Mouse (Mus musculus) liver, embryonic 14.5 days (tissue): ENCODE results near the gene Nfam1. TPM values are rescaled to one million over a fixed set of nuclear protein-coding genes. Genes with fewer than 3 reads are reported as not detected.

ENCODE experiments used
- ATAC-seq: fragments of 200-750 bp; cut with Nextera tagmentation; 2 replicates; pipeline ENCODE4 v1.8.0; 2017; ENCODE audit warnings: moderate number of reproducible peaks, mild to moderate bottlenecking, moderate library complexity; ENCODE audit not compliant: insufficient read depth
- DNase-seq, 3 experiments: peaks; one replicate each; pipeline ENCODE4 v3.0.0-alpha.2; 2012 to 2013; ENCODE audit warnings: low read depth in 3 of 3, low spot score in 3 of 3
- H3K27ac ChIP-seq: fragments of 300-500 bp; sonication (generic); 2 replicates; pipeline ENCODE4 v1.5.1; 2014; ENCODE audit warnings: moderate library complexity, mild to moderate bottlenecking, control low read depth, inconsistent platforms
- H3K27me3 ChIP-seq: fragments of 300-500 bp; sonication (generic); 2 replicates; pipeline ENCODE4 v1.6.1; 2014; ENCODE audit warnings: mild to moderate bottlenecking, low read length, moderate library complexity; ENCODE audit not compliant: control insufficient read depth, insufficient read depth
- H3K36me3 ChIP-seq: fragments of 300-500 bp; sonication (generic); replicated peaks from 2 replicates; pipeline ENCODE4 v1.6.1; 2014; ENCODE audit warnings: low read depth; ENCODE audit not compliant: control insufficient read depth, insufficient read depth
- H3K4me1 ChIP-seq, 2 experiments: fragments of 200-500 bp in 1 of 2; fragments of 300-500 bp in 1 of 2; sonication (generic) in 1 of 2; replicated peaks; 2 replicates each; pipeline ENCODE4 v1.6.1; 2012 to 2014; ENCODE audit warnings: antibody characterized with exemption in 1 of 2, inconsistent platforms in 1 of 2, low read length in 1 of 2; ENCODE audit not compliant: control insufficient read depth in 2 of 2, insufficient read depth in 2 of 2
- H3K4me2 ChIP-seq: fragments of 300-500 bp; sonication (generic); 2 replicates; pipeline ENCODE4 v1.6.1; 2014; ENCODE audit warnings: low read depth, mild to moderate bottlenecking, control low read depth, moderate library complexity
- H3K4me3 ChIP-seq, 2 experiments: fragments of 200-500 bp in 1 of 2; fragments of 300-500 bp in 1 of 2; sonication (generic) in 1 of 2; 2 replicates each; pipeline ENCODE4 v1.5.1; 2012 to 2014; ENCODE audit warnings: low read depth in 2 of 2, low read length in 2 of 2, mild to moderate bottlenecking in 2 of 2, control low read depth in 1 of 2, inconsistent platforms in 1 of 2, moderate library complexity in 1 of 2; ENCODE audit not compliant: insufficient read depth in 1 of 2
- H3K9ac ChIP-seq: fragments of 300-500 bp; sonication (generic); replicated peaks from 2 replicates; pipeline ENCODE4 v1.6.1; 2014; ENCODE audit warnings: mild to moderate bottlenecking, control low read depth, moderate library complexity
- H3K9me3 ChIP-seq: fragments of 300-500 bp; sonication (generic); 2 replicates; pipeline ENCODE4 v1.6.1; 2016; ENCODE audit warnings: low read length, mixed read lengths; ENCODE audit not compliant: control insufficient read depth
- CTCF ChIP-seq: IDR thresholded peaks from 2 replicates; pipeline ENCODE4 v1.5.1; 2016; ENCODE audit warnings: antibody characterized with exemption, low read depth, control low read depth
- EP300 ChIP-seq: IDR thresholded peaks from 2 replicates; pipeline ENCODE4 v1.6.1; 2016; ENCODE audit warnings: antibody characterized with exemption, low read depth
- WGBS: fragments of 180-500 bp; shearing (Covaris S2); extraction: QIAGEN DNeasy Blood & Tissue Kit; methylation state at CpG from one replicate; pipeline ENCODE4 v1.1.7; 2014; ENCODE audit not compliant: insufficient replicate concordance; 5-methylcytosine and 5-hydroxymethylcytosine counted together
- polyA plus RNA-seq, 2 experiments: library from polyadenylated mRNA; depleted of rRNA in 1 of 2; stranded (reverse) in 1 of 2; unstranded in 1 of 2; fragments of >200 nt; fragmentation: Nextera tagmentation in 1 of 2; extraction: Ambion mirVana in 1 of 2; gene quantifications; 2 replicates each; pipeline versions ENCODE4 v1.2.1 to v1.2.3; 2012 to 2014

Gene Nfam1
- polyA plus RNA-seq, 2 experiments: 3.6 to 5.9 TPM

- Histone ChIP-seq H3K9ac (no peak overlapping the region), H3K4me3 (no peak overlapping the region), H3K36me3 (no peaks in the 10 kb centered on the region), H3K27ac (no peak overlapping the region), H3K27me3 (peaks cover 20% of the 10 kb centered on the region), H3K9me3 (no peaks in the 10 kb centered on the region), H3K4me1 (no peaks in the 10 kb centered on the region; a peak in 1 of 4 replicates), H3K4me2 (no peak overlapping the region)
- no peak for ATAC-seq
- no peak for DNase-seq
- WGBS: 55% methylated on average over 8 of the region's 8 CpGs
- no peak for TF ChIP-seq CTCF
- no peak for TF ChIP-seq EP300
These were observed 77.8 kb downstream of the Nfam1 start for GRCm38 (mm10) chr15:82955286-82955685.

GRCm38 (mm10) chr15:82954034-82954433 is 79.1 kb downstream of the Nfam1 start:
- H3K4me2 ChIP-seq: no peak overlapping the region
- WGBS: 52% methylated on average over 5 of the region's 5 CpGs
- no peaks in the 10 kb centered on the region; a peak in 1 of 4 replicates for H3K4me1 ChIP-seq
- TF ChIP-seq EP300: no peak
- no peak for TF ChIP-seq CTCF
- peaks cover 11% of the 10 kb centered on the region for H3K27me3 ChIP-seq
- no peaks in the 10 kb centered on the region for H3K9me3 ChIP-seq
- no peak overlapping the region for H3K27ac ChIP-seq
- ATAC-seq (no peak), DNase-seq (no peak)
- H3K4me3 ChIP-seq: no peak overlapping the region
- H3K36me3 ChIP-seq: no peaks in the 10 kb centered on the region
- H3K9ac ChIP-seq: no peak overlapping the region

- TF ChIP-seq CTCF (no peak), EP300 (no peak)
- Histone ChIP-seq H3K36me3 (no peaks in the 10 kb centered on the region), H3K9me3 (no peaks in the 10 kb centered on the region), H3K27me3 (peaks cover 5% of the 10 kb centered on the region), H3K9ac (no peak overlapping the region), H3K4me2 (no peak overlapping the region), H3K4me1 (no peaks in the 10 kb centered on the region; a peak in 1 of 4 replicates), H3K4me3 (no peak overlapping the region), H3K27ac (no peak overlapping the region)
- ATAC-seq (no peak), DNase-seq (no peak)
- 44% methylated on average over 4 of the region's 4 CpGs for WGBS
These were observed 80.0 kb downstream of the Nfam1 start for GRCm38 (mm10) chr15:82953096-82953495.

GRCm38 (mm10) chr15:82952292-82952705 is 80.8 kb downstream of the Nfam1 start:
- H3K9me3 ChIP-seq: no peaks in the 10 kb centered on the region
- ATAC-seq (no peak), DNase-seq (no peak)
- H3K9ac ChIP-seq: no peak overlapping the region
- WGBS: 8% methylated on average over 20 of the region's 20 CpGs
- H3K4me1 ChIP-seq: no peaks in the 10 kb centered on the region; a peak in 1 of 4 replicates
- H3K27me3 ChIP-seq: peaks cover 5% of the 10 kb centered on the region
- TF ChIP-seq CTCF (no peak), EP300 (no peak)
- no peaks in the 10 kb centered on the region for H3K36me3 ChIP-seq
- H3K27ac ChIP-seq: no peak overlapping the region
- H3K4me3 ChIP-seq: no peak overlapping the region
- H3K4me2 ChIP-seq: no peak overlapping the region

GRCm38 (mm10) chr15:82950246-82950645 is 82.9 kb downstream of the Nfam1 start:
- Histone ChIP-seq H3K4me2 (no peak overlapping the region), H3K27me3 (peaks cover 5% of the 10 kb centered on the region), H3K4me1 (no peaks in the 10 kb centered on the region), H3K4me3 (no peak overlapping the region), H3K9me3 (no peaks in the 10 kb centered on the region), H3K27ac (no peak overlapping the region), H3K36me3 (no peaks in the 10 kb centered on the region), H3K9ac (no peak overlapping the region)
- ATAC-seq (no peak), DNase-seq (no peak)
- TF ChIP-seq CTCF (no peak), EP300 (no peak)
- WGBS: 37% methylated on average over 8 of the region's 8 CpGs
